Mouse (Mus musculus): ENCODE results near the gene Hyal1.

Hyal1 gene

DNA sequence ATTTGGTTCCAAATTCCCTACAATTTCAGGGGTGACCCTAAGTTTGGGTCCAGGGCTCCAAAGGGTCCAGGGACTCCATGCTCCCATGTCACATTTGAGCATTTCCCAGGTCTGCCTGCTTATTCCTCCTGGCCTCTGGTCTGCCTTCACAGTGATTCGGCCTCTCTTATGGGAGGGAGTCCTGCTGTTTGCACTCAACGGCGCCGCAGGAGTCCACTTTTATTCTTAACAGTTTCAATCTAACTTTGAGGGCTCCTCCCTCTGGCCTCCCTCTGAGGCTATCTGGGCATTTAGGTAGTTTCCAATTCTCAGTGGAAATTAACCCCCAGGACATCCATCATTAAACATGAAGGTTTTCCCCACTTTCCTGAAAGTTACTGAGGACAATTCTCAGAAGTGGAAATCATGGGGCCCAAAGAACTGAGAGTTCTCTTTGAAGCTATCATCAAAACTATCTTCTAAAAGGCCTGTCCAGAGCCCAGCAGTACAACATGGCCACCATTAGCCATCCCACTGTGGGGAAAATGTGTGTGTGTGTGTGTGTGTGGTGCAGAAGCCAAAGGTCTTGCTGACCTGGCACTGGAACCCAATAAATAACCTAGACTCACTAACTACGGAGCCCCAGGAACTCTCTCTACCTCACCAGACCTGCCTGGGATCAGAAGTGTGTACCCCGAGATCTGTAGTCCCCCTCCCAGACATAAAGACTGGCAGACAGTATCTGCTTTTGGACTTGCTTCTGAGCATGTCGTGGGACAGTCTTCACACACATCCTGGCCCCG, 17.7 kb downstream of the Hyal1 start:
- CTCF ChIA-PET: no interaction called here

DNA sequence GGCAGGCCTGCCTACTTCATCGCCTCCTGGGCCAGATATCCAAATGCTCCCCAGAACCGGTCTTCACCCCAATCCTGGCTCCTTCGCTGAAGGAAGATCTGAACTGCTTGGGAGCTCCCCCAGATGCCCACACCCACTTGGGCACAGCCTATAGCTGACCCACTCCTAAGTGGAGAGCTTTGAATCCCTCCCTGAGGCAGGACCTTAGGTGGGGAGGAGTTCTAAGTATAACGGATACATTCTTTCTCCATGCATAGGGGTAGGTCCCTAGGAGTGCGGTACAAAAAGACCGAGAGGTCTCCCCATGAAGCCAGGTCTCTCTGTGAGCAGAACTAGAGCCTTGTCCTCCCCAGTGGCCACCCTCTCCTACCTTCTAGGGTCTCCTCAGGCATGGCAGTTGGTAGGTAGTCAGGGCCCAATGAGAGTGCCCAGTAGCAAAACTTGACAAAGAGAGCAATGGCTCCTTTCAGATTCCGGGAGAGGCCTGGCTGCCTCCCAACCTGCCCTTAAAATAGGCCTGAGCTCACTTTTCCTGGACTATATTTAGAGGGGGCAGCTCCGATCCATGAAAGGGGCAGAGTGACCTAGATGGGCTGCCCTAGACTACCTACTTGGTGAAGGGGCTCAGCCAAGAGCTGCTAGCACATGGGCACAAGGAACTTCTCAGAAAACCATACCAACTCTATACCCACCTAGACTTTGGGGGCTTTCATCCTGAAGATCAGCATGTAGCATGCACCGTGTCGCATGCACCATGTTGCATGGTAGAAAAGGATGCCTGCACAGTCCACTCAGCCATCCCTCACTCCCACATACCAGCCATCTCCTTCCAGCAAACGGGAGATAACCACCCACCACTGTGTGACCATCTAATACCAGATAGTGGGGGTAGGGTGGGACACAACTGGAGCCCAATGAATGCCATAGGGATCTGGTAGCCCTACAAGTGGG, 20.2 kb downstream of the Hyal1 start:
- CTCF ChIA-PET: interaction anchor here (0.7 kb wide), 1 partner anchor 291 kb away, joined by 3 read pairs; the partner anchor contains the start of gene Mon1a

- CTCF ChIA-PET: interaction anchor here (0.5 kb wide), 2 partner anchors 31 to 226 kb away, joined by 4 to 6 read pairs; no protein-coding TSS in a partner anchor
These were observed 21.7 kb downstream of the Hyal1 start for GRCm38 (mm10) chr9:107598385-107598784.

DNA sequence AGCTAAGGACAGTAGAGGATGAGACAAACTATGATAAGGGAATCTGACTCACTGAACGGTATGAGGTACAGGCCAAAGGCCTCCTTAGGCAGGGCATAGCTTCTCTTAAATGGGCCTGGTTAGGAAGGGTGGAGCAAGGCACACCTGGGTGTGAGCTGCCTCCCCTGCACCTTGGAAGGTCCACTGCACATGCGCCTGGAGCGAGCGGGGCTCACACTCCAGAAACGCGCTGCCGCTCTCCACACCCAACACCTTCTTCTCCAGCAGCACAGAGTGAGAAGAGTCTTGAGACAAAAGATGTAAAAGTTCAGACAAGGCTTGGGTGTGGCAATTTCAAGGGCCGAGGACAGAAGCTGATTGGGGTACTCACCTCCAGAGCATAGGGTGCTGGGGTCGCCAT, 22.7 kb downstream of the Hyal1 start:
- CTCF ChIA-PET: interaction anchor here (0.6 kb wide), 1 partner anchor 9 kb away, joined by 3 read pairs; no protein-coding TSS in a partner anchor

DNA sequence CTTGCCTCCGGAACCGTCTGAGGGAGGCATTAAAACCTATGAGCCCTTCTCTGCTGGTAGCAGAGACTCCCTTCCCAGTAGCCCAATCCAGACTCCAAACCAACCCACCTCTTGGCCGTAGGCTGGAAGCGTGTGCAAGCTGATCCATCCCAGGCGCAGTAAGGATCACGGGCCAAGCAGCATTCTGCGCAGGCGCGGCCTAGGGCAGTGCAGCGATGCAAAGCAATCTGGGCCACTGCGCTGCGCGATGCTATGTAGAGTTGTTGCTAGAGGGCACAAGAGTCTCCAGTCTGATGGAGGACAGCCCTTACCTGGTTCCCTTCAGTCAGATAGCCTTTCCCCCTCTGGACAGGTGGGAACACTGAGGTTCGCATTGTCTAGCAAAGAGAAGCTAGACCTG, 23.1 kb downstream of the Hyal1 start:
- CTCF ChIA-PET: interaction anchor here (0.6 kb wide), 1 partner anchor 8 kb away, joined by 3 read pairs; no protein-coding TSS in a partner anchor

DNA sequence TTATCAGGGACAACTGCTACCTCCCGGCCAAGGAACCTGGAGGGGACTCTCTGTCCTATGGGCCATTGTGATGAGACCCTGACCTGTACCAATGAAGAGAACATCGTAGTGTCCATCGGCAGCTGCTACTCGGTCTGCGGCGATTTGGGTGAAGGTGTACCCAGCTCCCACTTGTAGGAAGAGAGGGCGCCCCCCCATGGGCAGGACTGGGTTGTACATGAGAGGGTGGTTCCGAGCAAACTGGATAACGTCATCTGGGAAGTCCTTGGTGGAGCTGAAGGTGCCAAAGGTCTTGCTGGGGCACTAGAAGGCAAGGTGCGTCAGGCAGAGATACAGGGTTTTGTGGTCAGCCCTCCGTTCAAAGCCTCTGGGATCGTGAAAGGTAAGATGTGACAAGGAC, 24.0 kb downstream of the Hyal1 start:
- CTCF ChIA-PET: interaction anchor here (0.6 to 1.1 kb wide), 2 partner anchors 64 to 75 kb away, joined by 3 read pairs; no protein-coding TSS in a partner anchor

DNA sequence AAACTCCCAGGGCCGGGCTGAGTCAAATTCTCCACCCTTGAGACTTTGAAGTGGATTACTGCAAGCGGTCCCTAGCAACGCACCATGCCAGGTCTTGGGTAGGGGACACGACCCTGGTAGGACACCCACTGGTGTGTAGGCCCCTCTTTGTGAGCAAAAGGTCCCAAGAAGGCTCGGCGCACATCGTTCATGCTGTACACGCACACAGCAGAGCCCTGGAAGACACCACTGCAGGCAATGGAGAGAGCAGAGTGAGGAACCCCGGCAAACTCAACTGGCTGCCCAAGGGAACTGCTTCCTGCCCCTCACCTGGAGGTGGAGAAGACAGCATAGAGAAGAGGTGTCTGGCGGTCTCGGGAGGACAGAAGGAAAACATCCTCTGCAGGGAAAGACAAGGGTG, 24.5 kb downstream of the Hyal1 start:
- CTCF ChIA-PET: interaction anchor here (1.1 to 1.7 kb wide), 3 partner anchors 25 to 74 kb away, joined by 3 to 12 read pairs (median 4); no protein-coding TSS in a partner anchor

GRCm38 (mm10) chr9:107602068-107602648, 25.4 kb downstream of the Hyal1 start:
- CTCF ChIA-PET: interaction anchor here (0.6 to 1.7 kb wide), 7 partner anchors 10 to 75 kb away, joined by 3 to 12 read pairs (median 4); no protein-coding TSS in a partner anchor

DNA sequence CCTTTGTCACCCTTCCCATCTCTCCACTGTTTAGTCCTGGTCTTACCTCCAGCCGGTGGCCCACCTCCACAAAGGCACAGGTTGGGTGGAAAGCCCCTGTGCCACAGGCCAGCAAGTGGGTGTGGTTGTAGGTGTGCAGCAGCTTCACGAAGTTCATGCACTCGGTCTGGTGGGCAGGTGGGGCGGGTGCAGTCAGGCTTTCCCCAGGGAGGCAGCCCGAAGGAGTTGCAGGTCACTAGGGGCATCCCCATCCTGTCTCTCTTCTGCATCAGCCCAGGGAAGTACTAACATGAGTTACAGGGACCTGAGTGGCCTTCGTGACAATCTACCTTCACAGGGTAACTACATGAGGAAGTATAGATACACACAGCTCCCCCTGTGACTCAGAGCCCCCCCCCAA, 26.5 kb downstream of the Hyal1 start:
- CTCF ChIA-PET: interaction anchor here (0.6 to 1.7 kb wide), 3 partner anchors 9 to 74 kb away, joined by 3 to 10 read pairs (median 7); partner anchors contain the start of gene Ifrd2

DNA sequence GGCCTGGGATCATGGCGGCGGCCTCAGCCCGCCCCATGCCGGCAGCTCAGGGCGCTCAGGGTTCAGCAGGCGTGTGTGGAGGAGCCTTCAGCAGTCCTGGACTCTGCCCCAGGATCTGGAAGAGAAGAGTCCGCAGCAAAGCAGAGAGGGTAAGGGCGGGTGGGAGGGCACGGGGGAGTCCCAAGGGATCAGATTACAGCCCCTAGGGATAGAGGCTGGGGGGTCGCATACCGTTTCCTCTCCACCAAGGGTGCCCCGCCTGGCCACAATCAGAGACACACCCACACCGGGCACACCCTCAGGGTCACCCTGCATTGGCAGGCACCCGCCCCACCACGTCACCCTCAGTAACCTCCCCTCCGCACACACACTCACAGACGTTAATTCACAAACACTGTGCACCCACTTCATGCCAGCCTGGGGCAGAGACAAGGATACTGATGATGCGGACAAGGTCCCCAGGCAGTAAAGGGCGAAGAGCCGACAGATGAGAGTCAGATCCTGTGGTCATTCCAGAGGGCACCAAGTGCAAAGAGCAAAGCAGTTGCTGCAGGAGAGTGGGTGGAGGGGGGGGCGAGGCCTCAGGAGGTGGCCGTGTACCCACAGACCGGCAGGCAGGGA, 28.4 kb downstream of the Hyal1 start:
- CTCF ChIA-PET: no interaction called here

- CTCF ChIA-PET: interaction anchor here (0.6 kb wide), 1 partner anchor 321 kb away, joined by 4 read pairs; no protein-coding TSS in a partner anchor
These were observed 29.9 kb downstream of the Hyal1 start for GRCm38 (mm10) chr9:107606591-107606990.

DNA sequence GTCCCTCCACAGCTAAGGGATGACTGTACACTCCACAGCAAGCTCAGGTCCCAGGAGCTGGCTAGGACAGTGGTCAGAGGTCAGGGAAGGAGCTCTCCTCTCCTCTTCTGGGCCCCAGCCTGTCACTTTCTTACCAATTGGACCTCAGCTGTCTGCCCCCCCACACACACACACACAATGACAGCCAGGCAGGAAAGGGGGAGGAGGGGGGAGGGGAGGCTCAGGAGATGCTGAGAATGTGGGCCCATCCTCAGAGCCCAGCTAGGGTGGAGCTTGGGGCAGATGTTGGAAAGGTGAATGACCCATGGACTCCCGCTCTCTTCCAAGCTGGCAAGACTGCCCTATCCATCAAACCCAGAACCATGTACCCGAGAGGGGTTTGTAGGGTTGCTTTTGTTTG, 30.3 kb downstream of the Hyal1 start:
- CTCF ChIA-PET: interaction anchor here (0.6 kb wide), 1 partner anchor 320 kb away, joined by 4 read pairs; no protein-coding TSS in a partner anchor

GRCm38 (mm10) chr9:107607653-107608245, 31.0 kb downstream of the Hyal1 start:
- CTCF ChIA-PET: interaction anchor here (0.5 to 0.7 kb wide), 3 partner anchors 8 to 16 kb away, joined by 3 to 4 read pairs (median 3); no protein-coding TSS in a partner anchor

GRCm38 (mm10) chr9:107608741-107609432, 32.2 kb downstream of the Hyal1 start, which contains the start of gene Sema3b:
Gene Sema3b, minus strand, starts transcription at chr9:107609229.
- CTCF ChIA-PET: interaction anchor here (0.7 kb wide), 2 partner anchors 9 to 17 kb away, joined by 3 to 4 read pairs; no protein-coding TSS in a partner anchor

GRCm38 (mm10) chr9:107609433-107609830, 32.7 kb downstream of the Hyal1 start:
- CTCF ChIA-PET: interaction anchor here (0.8 to 1.2 kb wide), 2 partner anchors 17 to 36 kb away, joined by 3 to 14 read pairs; no protein-coding TSS in a partner anchor

DNA sequence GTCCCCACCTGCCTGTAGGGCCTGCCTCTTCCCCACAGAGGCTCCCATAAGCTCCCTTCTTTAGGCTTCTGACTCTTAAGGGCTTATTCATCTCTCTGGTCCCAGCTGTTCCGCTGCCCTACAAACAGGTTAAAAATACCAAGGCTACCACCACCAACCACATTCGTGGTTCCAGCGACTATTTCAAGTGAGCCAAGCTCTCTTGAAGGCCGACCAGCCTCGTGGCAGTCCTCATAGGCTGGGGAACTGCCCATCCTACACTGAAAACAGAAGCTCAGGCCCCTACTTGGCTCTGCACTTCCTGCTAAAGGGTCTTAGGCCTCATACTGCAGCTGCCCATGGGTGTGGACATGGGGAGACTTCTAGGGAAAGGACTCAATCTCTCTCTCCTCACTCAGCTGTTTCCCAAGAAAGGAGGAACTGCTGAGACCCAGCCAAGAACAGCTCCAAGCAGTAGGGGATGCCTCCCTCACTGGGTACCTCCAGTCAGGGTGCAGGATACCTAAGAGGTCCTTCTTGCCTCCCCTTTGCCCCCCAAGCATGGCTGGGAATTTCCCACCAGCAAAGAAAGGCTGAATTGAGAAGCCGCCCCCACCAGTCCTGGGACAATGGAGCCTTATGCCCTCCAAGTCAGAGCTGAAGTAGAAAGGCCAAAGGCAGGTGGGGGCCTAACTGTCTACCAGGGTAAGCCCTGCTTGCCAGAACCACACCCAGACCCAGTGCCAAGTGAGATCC, 34.9 kb downstream of the Hyal1 start:
- CTCF ChIA-PET: interaction anchor here (0.7 to 1.8 kb wide), 4 partner anchors 9 to 66 kb away, joined by 3 to 7 read pairs (median 3); no protein-coding TSS in a partner anchor

DNA sequence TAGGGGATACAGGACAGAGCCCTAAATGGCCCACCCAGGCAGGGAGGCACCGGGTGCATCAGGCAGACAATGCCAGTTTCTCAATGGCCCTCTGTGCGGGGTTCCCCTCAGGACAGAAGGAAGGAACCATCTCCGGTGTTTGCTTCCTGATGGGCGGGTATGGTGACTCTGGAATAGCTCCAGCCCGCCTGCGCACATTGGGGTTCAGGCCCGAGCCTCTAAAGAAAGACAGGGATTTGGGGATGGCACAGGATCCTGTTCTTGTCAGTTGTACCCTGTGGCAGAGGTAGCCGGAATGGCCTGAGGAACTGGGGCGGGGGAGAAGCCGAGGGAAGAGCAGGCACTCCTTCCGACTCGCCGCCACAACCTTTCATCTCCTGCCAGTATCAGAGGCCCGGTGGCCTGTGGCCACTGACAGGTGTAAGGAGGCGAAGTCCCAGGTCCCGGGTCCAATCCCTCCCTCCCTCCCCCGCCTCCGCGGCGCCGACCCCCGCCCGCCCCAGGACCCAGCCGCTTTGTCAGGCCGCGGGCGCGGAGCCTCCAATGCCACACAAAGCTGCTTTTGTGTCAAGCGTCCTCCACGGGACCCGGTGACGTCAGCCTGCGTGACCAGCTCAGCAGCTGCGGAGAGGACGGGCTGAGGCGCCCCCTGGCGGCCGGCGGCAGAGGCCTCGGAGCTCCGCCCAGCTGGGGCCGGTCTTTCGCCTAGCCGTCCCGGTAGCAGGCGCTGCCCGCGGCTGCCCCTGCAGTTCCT, 35.6 kb downstream of the Hyal1 start:
- CTCF ChIA-PET: interaction anchor here (0.7 to 1.8 kb wide), 4 partner anchors 10 to 65 kb away, joined by 3 to 7 read pairs (median 3); no protein-coding TSS in a partner anchor
